Comparison of ENCODE assay signal across 21 mouse cellular contexts in the genomic region with DNA sequence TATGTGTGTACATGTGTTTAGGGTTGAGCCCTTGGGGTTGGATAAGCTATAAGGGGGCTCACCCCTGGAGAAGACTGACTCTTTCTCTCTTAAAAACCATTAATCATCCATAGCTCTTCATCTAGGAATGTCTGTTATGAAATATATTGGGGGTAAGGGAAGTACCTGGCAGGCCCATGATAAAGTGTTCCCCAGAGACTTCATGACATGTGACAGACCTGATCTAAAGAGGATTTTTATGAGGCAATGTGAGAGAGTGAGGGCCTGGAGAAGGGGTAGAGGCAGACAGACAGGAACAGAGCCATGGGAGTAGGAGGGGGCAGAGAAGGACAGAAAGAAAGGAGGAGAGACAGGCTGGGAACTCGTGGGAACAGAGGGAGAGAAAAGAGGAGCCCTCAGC. TPM values are rescaled to one million over a fixed set of nuclear protein-coding genes. Genes with fewer than 3 reads are reported as not detected.
A peak's percentile ranks its signal among the peaks of the same experiment; 100 is the strongest.
DNase-seq lines count a peak whose midpoint lies in the region; ATAC-seq and TF ChIP-seq lines count a peak whose summit lies in the region.
"Had no signal": no experiment of that assay in that cellular context is flagged by ENCODE, and none has a peak within 500 bp of the region (broad histone marks: within the 10 kb centered on the region; RNA-seq: fewer than 3 reads in every experiment).

No protein-coding gene starts in this region.

- H3K4me1 ChIP-seq in embryonic facial prominence, embryonic 12.5 days = peaks cover 22% of the 10 kb centered on the region
- peaks cover 6% of the 10 kb centered on the region for H3K4me1 ChIP-seq in embryonic fibroblast, embryonic 13.5 days (ENCODE audit: control insufficient read depth, insufficient read depth, low read length)
- H3K4me1 ChIP-seq in limb, embryonic 15.5 days = peaks cover 16% of the 10 kb centered on the region
- H3K4me1 ChIP-seq: forebrain, embryonic 13.5 days had no signal

- no peak overlapping the region for H3K4me2 ChIP-seq in embryonic facial prominence, embryonic 12.5 days (replicated peaks)
- H3K4me2 ChIP-seq in limb, embryonic 15.5 days = no peak overlapping the region
- H3K4me2 ChIP-seq: forebrain, embryonic 13.5 days; heart, embryonic 11.5 days; heart, embryonic 15.5 days; hindbrain, embryonic 14.5 days had no signal

- no peaks in the 10 kb centered on the region for H3K27me3 ChIP-seq in embryonic facial prominence, embryonic 12.5 days
- H3K27me3 ChIP-seq in limb, embryonic 15.5 days = no peaks in the 10 kb centered on the region
- H3K27me3 ChIP-seq: CH12.LX; forebrain, embryonic 13.5 days; heart, embryonic 15.5 days had no signal

- DNase-seq in NIH3T3 (ENCODE audit: low read depth) = peak; percentile 25
- DNase-seq in adrenal gland, postnatal 10 days = no peak
- DNase-seq in cerebellum, adult 11-12 months = no peak
- no peak for DNase-seq in kidney, adult 11 months
- DNase-seq: adrenal gland, adult 2 months; adrenal gland, postnatal 36 days; cerebellum, adult 8-10 months; cerebellum, postnatal 14 days; gastrocnemius, postnatal 10 days; heart, adult 2 months; heart, postnatal 14 days had no signal

- peak overlapping the region; percentile 83 for H3K27ac ChIP-seq in embryonic facial prominence, embryonic 12.5 days
- H3K27ac ChIP-seq in embryonic fibroblast, embryonic 13.5 days (ENCODE audit: insufficient read depth, low read length) = peak overlapping the region; percentile 53; the same call in 1 of the 2 replicates
- H3K27ac ChIP-seq in limb, embryonic 15.5 days = peak overlapping the region; percentile 30; the same call in 1 of the 2 replicates
- H3K27ac ChIP-seq: forebrain, embryonic 13.5 days; heart, adult 2 months; heart, embryonic 15.5 days; hindbrain, embryonic 10.5 days; hindbrain, embryonic 14.5 days had no signal

- H3K9ac ChIP-seq in embryonic facial prominence, embryonic 12.5 days = no peak overlapping the region
- H3K9ac ChIP-seq in limb, embryonic 15.5 days = no peak overlapping the region
- H3K9ac ChIP-seq: forebrain, embryonic 13.5 days; heart, embryonic 15.5 days; hindbrain, embryonic 14.5 days had no signal

- WGBS in embryonic facial prominence, embryonic 12.5 days = 80% methylated on average over 1 of the region's 1 CpGs
- 59% methylated on average over 1 of the region's 1 CpGs for WGBS in limb, embryonic 15.5 days

- no peaks in the 10 kb centered on the region for H3K36me3 ChIP-seq in embryonic facial prominence, embryonic 12.5 days
- H3K36me3 ChIP-seq in limb, embryonic 15.5 days = no peaks in the 10 kb centered on the region
- H3K36me3 ChIP-seq: heart, embryonic 15.5 days; hindbrain, embryonic 10.5 days had no signal

- no peaks in the 10 kb centered on the region for H3K9me3 ChIP-seq in embryonic facial prominence, embryonic 12.5 days
- H3K9me3 ChIP-seq in limb, embryonic 15.5 days = no peaks in the 10 kb centered on the region
- H3K9me3 ChIP-seq: forebrain, embryonic 13.5 days; heart, embryonic 15.5 days; hindbrain, embryonic 10.5 days had no signal

- TF ChIP-seq CTCF in embryonic fibroblast, embryonic 13.5 days (IDR thresholded peaks at IDR 0.05; ENCODE audit: borderline replicate concordance, insufficient read depth, low read length) = no peak

- no peak for TF ChIP-seq POLR2A in embryonic fibroblast, embryonic 13.5 days (IDR thresholded peaks at IDR 0.05; ENCODE audit: low read depth, low read length)

- H3K4me3 ChIP-seq in embryonic facial prominence, embryonic 12.5 days = no peak overlapping the region
- no peak overlapping the region for H3K4me3 ChIP-seq in embryonic fibroblast, embryonic 13.5 days (ENCODE audit: insufficient read depth, low read length)
- H3K4me3 ChIP-seq in limb, embryonic 15.5 days = no peak overlapping the region
- H3K4me3 ChIP-seq: forebrain, embryonic 13.5 days; heart, adult 2 months; heart, embryonic 15.5 days; hindbrain, embryonic 10.5 days had no signal

- no peak for ATAC-seq in embryonic facial prominence, embryonic 12.5 days (ENCODE audit: insufficient number of reproducible peaks, insufficient read depth, low FRiP score, low TSS enrichment)
- no peak for ATAC-seq in limb, embryonic 15.5 days (ENCODE audit: insufficient number of reproducible peaks, low FRiP score, low TSS enrichment, low read depth)
- ATAC-seq: forebrain, embryonic 13.5 days; intestine, postnatal 0 days had no signal

RNA-seq across cellular contexts. Expression of a gene that starts 53.5 kb away (rescaled TPM):
- 181 and 184 TPM in 2 replicates for polyA plus RNA-seq in embryonic facial prominence, embryonic 12.5 days (2016; fragmentation: Nextera tagmentation; extraction: Ambion mirVana)
- polyA plus RNA-seq in embryonic fibroblast, embryonic 13.5 days (2011; ENCODE audit: insufficient read length, low read depth, missing spikeins) = 1,715 and 3,345 TPM in 2 replicates
- polyA plus RNA-seq in limb, embryonic 15.5 days (2015; fragmentation: Nextera tagmentation; extraction: Ambion mirVana) = 726 and 840 TPM in 2 replicates
- 100 to 1,000 TPM; 324 to 361 TPM for total RNA-seq in adrenal gland, postnatal 10 days (2021)

Comparison
In these comparisons a context has a peak if more than half of its experiments do, and no peak if none do; other contexts are left out.
1. H3K27ac ChIP-seq: peak in every context shown above with its lines; median percentile 83 in embryonic facial prominence, embryonic 12.5 days; 53 in embryonic fibroblast, embryonic 13.5 days; 30 in limb, embryonic 15.5 days.